Mouse (Mus musculus) layer of hippocampus, adult 2 months (tissue): ENCODE results near the gene Pogz. TPM values are rescaled to one million over a fixed set of nuclear protein-coding genes. Genes with fewer than 3 reads are reported as not detected.

Experiments
- DNase-seq, 2 experiments: peaks; one replicate each; pipeline ENCODE4 v3.0.0; 2022; ENCODE audit warnings: low spot score in 2 of 2
- H3K27ac ChIP-seq: fragments of 200-600 bp; 2 replicates; pipeline ENCODE4 v1.8.1; 2022
- H3K4me3 ChIP-seq: fragments of 200-600 bp; 2 replicates; pipeline ENCODE4 v1.8.1; 2022; ENCODE audit warnings: mild to moderate bottlenecking
- CTCF ChIP-seq: fragments of 200-600 bp; conservative IDR thresholded peaks from 2 replicates; pipeline ENCODE4 v1.8.1; 2022; ENCODE audit warnings: antibody characterized with exemption, mild to moderate bottlenecking, moderate library complexity
- long read RNA-seq, 2 experiments: library from polyadenylated mRNA; stranded (forward); transcript quantifications; one replicate each; pipeline ENCODE4 v2.0.0; 2021; ENCODE audit warnings: borderline mapping rate in 2 of 2
- total RNA-seq, 2 experiments: library from RNA; stranded (reverse); gene quantifications; 2 replicates each; pipeline ENCODE4 v1.2.3; 2021

Pogz gene
- total RNA-seq, result 10 to 100 TPM; 61.3 to 64.6 TPM
- long read RNA-seq, experiment 1, full-length matches to known transcripts, result 1 of 12 reads
- long read RNA-seq, experiment 1, partial matches to known transcripts, result 10 of 12 reads
- long read RNA-seq, experiment 1, other reads (novel, unspliced or antisense), result 1 of 12 reads
- long read RNA-seq, experiment 2, full-length matches to known transcripts, result 2 of 18 reads
- long read RNA-seq, experiment 2, partial matches to known transcripts, result 12 of 18 reads
- long read RNA-seq, experiment 2, other reads (novel, unspliced or antisense), result 4 of 18 reads

DNA sequence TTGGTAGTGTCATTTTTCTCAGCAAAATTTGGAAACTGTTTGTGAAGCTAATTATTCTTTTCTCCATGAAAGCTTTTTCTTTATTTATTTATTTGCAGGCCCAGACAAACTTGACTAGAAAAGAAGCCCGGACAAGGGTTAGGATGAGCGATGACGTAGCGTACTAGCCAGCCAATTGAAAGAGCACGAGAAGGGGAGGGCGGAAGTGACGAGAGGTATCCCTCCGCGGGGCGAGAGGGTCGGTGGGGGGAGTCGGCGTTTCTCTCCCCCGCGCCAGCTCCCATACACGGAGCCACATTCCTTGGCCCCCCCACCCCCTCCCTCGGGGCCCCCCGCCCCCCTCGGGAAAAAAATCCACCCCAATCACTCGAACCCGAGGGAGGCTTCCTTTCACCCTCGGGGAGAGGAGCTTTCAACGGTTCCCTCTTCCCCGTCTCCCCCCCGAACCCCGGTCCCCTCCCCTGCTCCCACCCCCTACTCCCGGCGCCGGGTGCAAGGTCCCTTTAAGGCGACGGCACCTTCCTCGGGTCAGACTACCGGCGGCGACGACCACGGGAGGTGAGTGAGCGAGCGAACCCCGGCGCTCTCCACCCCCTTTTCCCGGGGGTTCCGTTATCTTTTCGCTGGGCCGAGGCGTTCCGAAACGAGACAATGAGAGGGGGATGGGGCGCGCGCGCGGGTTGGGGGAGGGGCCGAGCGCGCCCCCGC, at the start of gene Pogz:
TSS of gene Pogz (plus strand) at position 385 of the 708 bp plus-strand sequence.
- DNase-seq, result peak; percentile 96 to 98
- TF ChIP-seq CTCF, result no peak
- H3K27ac ChIP-seq, result peak within 1 kb of the TSS; percentile 99
- peak within 1 kb of the TSS; percentile 74 for H3K4me3 ChIP-seq

- DNase-seq, result no peak
- Histone ChIP-seq H3K27ac (no peak overlapping the region), H3K4me3 (no peak overlapping the region)
- TF ChIP-seq CTCF, result peak; percentile 34; the same call in 1 of the 2 replicates
Observed at GRCm38 (mm10) chr3:94789071-94789470, 48.3 kb upstream of the Pogz start.

GRCm38 (mm10) chr3:94789516-94789915, 47.9 kb upstream of the Pogz start:
- TF ChIP-seq CTCF, result no peak

DNA sequence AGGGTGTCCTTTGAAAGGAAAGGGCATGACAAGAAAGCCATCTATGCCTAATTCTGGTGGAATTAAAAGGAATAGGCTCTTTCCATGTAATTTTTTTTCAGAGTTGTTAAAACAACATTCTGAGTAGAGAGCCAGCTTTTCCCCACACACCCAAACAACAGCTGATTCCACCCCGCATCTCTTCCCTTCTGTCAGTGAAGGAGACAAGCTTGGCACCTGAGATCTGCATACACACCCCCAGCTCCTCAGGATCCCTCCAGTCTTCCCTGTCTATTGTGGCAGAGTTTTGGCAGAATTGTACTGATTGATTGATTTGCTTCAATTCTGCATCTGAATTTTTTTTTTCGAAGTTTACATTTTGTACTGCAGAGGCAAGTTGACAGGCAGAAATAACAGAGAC, 45.1 kb upstream of the Pogz start:
- TF ChIP-seq CTCF, result no peak
- Histone ChIP-seq H3K4me3 (no peak overlapping the region), H3K27ac (no peak overlapping the region)
- peak; percentile 32 to 48 for DNase-seq

More at GRCm38 (mm10) chr3:94789516-94789915, 47.9 kb upstream of the Pogz start:
- no peak for DNase-seq
- no peak overlapping the region for H3K27ac ChIP-seq
- H3K4me3 ChIP-seq, result no peak overlapping the region

- DNase-seq, result no peak
- Histone ChIP-seq H3K4me3 (no peak overlapping the region), H3K27ac (no peak overlapping the region)
- TF ChIP-seq CTCF, result no peak
Observed at GRCm38 (mm10) chr3:94793672-94794071, 43.7 kb upstream of the Pogz start.

- TF ChIP-seq CTCF, result no peak
- DNase-seq, result no peak
- H3K4me3 ChIP-seq, result no peak overlapping the region
- no peak overlapping the region for H3K27ac ChIP-seq
Observed at GRCm38 (mm10) chr3:94794359-94794758, 43.0 kb upstream of the Pogz start.

- no peak for DNase-seq
- Histone ChIP-seq H3K4me3 (no peak overlapping the region), H3K27ac (no peak overlapping the region)
- TF ChIP-seq CTCF, result no peak
Observed at GRCm38 (mm10) chr3:94795596-94796140, 41.7 kb upstream of the Pogz start.

GRCm38 (mm10) chr3:94796181-94796580, 41.2 kb upstream of the Pogz start:
- no peak for TF ChIP-seq CTCF
- Histone ChIP-seq H3K4me3 (no peak overlapping the region), H3K27ac (no peak overlapping the region)
- DNase-seq, result no peak

GRCm38 (mm10) chr3:94804146-94804545, 33.2 kb upstream of the Pogz start:
- DNase-seq, result peak in 1 of 2 experiments; percentile 10
- no peak overlapping the region for H3K4me3 ChIP-seq
- TF ChIP-seq CTCF, result no peak
- H3K27ac ChIP-seq, result no peak overlapping the region

DNA sequence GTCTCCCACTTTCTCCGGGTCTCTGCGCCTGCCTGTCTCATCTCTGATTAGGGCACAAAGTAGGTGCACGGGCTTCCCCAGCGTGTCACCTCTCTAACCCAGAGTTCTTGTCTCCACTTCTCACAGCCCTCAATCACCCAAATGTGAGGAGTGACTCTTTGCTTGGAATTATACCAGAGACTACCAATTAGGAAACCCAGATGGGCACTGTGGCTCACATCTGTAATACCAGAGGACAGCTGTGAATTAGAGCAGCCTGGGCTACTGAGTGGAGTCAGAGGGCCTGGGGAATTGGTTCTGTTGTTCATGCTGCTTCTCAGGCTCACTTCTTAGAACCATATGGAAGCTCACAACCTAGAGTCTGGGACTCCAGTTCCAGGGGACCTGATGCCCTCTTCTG, 32.4 kb upstream of the Pogz start:
- TF ChIP-seq CTCF, result no peak
- DNase-seq, result no peak
- Histone ChIP-seq H3K27ac (no peak overlapping the region), H3K4me3 (no peak overlapping the region)

GRCm38 (mm10) chr3:94808296-94808695, 29.1 kb upstream of the Pogz start:
- Histone ChIP-seq H3K4me3 (no peak overlapping the region), H3K27ac (no peak overlapping the region)
- no peak for DNase-seq
- peak; percentile 41 for TF ChIP-seq CTCF

GRCm38 (mm10) chr3:94811628-94812027, 25.7 kb upstream of the Pogz start:
- Histone ChIP-seq H3K4me3 (no peak overlapping the region), H3K27ac (no peak overlapping the region)
- peak in 1 of 2 experiments; percentile 32 for DNase-seq
- peak; percentile 84 for TF ChIP-seq CTCF

DNA sequence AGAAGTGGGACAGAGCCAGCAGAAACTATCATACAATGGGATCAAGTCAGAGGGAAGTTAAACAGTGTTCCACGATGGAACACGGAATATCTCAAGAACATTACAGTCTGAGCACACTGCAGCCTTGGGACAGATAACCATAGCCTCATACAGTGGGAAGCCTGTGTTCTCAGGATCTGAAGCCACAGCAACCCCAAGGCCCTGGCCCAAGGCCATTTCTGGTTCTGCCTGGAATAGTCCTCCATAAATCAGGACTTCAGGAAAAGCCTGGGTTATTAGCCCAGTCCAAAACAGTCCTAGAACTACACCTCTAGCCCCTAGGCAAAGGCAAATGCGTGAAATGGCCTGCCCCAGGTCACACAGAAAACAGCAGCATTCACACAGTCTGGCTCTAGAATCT, 23.7 kb upstream of the Pogz start:
- H3K4me3 ChIP-seq, result no peak overlapping the region
- H3K27ac ChIP-seq, result no peak overlapping the region
- TF ChIP-seq CTCF, result no peak
- DNase-seq, result no peak
